Comparison of ENCODE assay signal across 8 mouse cellular contexts in the genomic region with DNA sequence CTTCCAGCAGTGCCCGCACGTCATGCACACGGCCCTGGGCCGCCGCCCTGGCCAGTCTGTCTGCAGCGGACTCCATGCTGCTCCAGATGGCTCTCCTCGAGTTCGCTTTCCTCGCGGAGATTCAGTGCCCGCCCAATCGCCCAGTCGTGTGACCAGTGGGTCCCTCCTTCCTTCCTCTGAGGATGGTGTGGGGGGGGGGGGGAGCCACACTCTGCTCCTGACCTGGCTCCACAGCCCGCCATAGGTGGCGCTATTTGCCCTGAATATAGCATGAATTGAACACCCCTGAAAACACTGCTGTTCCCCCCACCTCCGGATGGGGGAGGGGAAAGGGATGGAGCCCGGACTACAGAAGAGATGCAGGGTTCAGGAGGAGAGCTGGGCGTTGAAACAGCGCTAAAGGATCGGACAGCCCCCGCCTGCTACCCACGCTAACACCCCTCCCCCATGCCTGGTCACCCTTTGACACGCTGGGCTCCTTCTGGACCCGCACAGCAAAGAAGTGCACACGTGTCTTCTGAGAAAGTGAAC. TPM values are rescaled to one million over a fixed set of nuclear protein-coding genes. Genes with fewer than 3 reads are reported as not detected.
DNase-seq lines count a peak whose midpoint lies in the region; ATAC-seq and TF ChIP-seq lines count a peak whose summit lies in the region.

No protein-coding gene starts in this region.

- under 1% methylated on average over 25 of the region's 25 CpGs for WGBS in intestine, embryonic 14.5 days
- WGBS in stomach, postnatal 0 days = 2% methylated on average over 25 of the region's 25 CpGs

- ATAC-seq in intestine, embryonic 14.5 days (replicated peaks; ENCODE audit: low FRiP score, low TSS enrichment, low read depth) = peak; percentile 50; the same call in 1 of the 2 replicates
- ATAC-seq in megakaryocyte, adult 5-6 weeks (ENCODE audit: poor library complexity, severe bottlenecking) = peak; percentile 66
- ATAC-seq in stomach, postnatal 0 days (ENCODE audit: low FRiP score, low TSS enrichment) = peak; percentile 63; the same call in 1 of the 2 replicates

- peaks cover 4% of the 10 kb centered on the region; the same call in 1 of the 2 replicates for H3K4me1 ChIP-seq in embryonic fibroblast, embryonic 13.5 days (ENCODE audit: control insufficient read depth, insufficient read depth, low read length)
- no peaks in the 10 kb centered on the region for H3K4me1 ChIP-seq in intestine, embryonic 14.5 days (replicated peaks; ENCODE audit: control insufficient read depth, insufficient read depth, low read length)
- H3K4me1 ChIP-seq in stomach, postnatal 0 days (replicated peaks; ENCODE audit: control insufficient read depth, insufficient read depth) = no peaks in the 10 kb centered on the region

- no peak for TF ChIP-seq EP300 in stomach, postnatal 0 days (optimal IDR thresholded peaks at IDR 0.05)

- TF ChIP-seq CTCF in embryonic fibroblast, embryonic 13.5 days (IDR thresholded peaks at IDR 0.05; ENCODE audit: borderline replicate concordance, insufficient read depth, low read length) = peak; percentile 16; the same call in 1 of the 2 replicates
- TF ChIP-seq CTCF in stomach, postnatal 0 days (IDR thresholded peaks at IDR 0.05; ENCODE audit: low read depth) = peak; percentile 49

- TF ChIP-seq POLR2A in embryonic fibroblast, embryonic 13.5 days (IDR thresholded peaks at IDR 0.05; ENCODE audit: low read depth, low read length) = peak; percentile 65; the same call in 1 of the 2 replicates

- peak; percentile 42 for DNase-seq in thymus, postnatal 4 days
- no peak for DNase-seq in thymus, postnatal 10 days (ENCODE audit: low spot score in 2 of 2)
- DNase-seq in intestine, embryonic 14.5 days (ENCODE audit: low spot score) = no peak
- peak; percentile 36 for DNase-seq in stomach, postnatal 0 days (ENCODE audit: low spot score)
- no peak for DNase-seq in spleen, postnatal 4 days (ENCODE audit: low spot score in 2 of 2)
- DNase-seq in gastrocnemius, adult 18-20 months (ENCODE audit: low spot score) = no peak

- no peak overlapping the region for H3K9ac ChIP-seq in intestine, embryonic 14.5 days (ENCODE audit: low read length)
- no peak overlapping the region for H3K9ac ChIP-seq in stomach, postnatal 0 days (ENCODE audit: low read length)

- H3K4me3 ChIP-seq in embryonic fibroblast, embryonic 13.5 days (ENCODE audit: insufficient read depth, low read length) = peak overlapping the region; percentile 32
- no peak overlapping the region for H3K4me3 ChIP-seq in intestine, embryonic 14.5 days (ENCODE audit: low read depth, low read length)
- peak overlapping the region; percentile 12; the same call in 1 of the 2 replicates for H3K4me3 ChIP-seq in stomach, postnatal 0 days (ENCODE audit: low read depth, low read length)

- peaks cover 90% of the 10 kb centered on the region for H3K27me3 ChIP-seq in intestine, embryonic 14.5 days (replicated peaks; ENCODE audit: control insufficient read depth, insufficient read depth, low read length)
- H3K27me3 ChIP-seq in stomach, postnatal 0 days (ENCODE audit: control insufficient read depth, insufficient read depth, low read length) = peaks cover 41% of the 10 kb centered on the region

- H3K9me3 ChIP-seq in intestine, embryonic 14.5 days (ENCODE audit: control insufficient read depth, low read length) = no peaks in the 10 kb centered on the region
- H3K9me3 ChIP-seq in stomach, postnatal 0 days (ENCODE audit: control insufficient read depth, low read length) = no peaks in the 10 kb centered on the region

- H3K36me3 ChIP-seq in intestine, embryonic 14.5 days (ENCODE audit: control insufficient read depth, insufficient read depth, low read length) = no peaks in the 10 kb centered on the region
- no peaks in the 10 kb centered on the region for H3K36me3 ChIP-seq in stomach, postnatal 0 days (ENCODE audit: control insufficient read depth, insufficient read depth, low read length)

- H3K27ac ChIP-seq in embryonic fibroblast, embryonic 13.5 days (ENCODE audit: insufficient read depth, low read length) = peak overlapping the region; percentile 66
- H3K27ac ChIP-seq in intestine, embryonic 14.5 days (ENCODE audit: low read depth) = no peak overlapping the region
- no peak overlapping the region for H3K27ac ChIP-seq in stomach, postnatal 0 days (replicated peaks)

- no peak overlapping the region for H3K4me2 ChIP-seq in intestine, embryonic 14.5 days (ENCODE audit: low read length)
- no peak overlapping the region for H3K4me2 ChIP-seq in stomach, postnatal 0 days (replicated peaks; ENCODE audit: low read depth)

RNA-seq across cellular contexts. Expression of gene Cdkn2a, which starts 12.4 kb away (rescaled TPM):
- 59.5 and 119 TPM in 2 replicates for polyA plus RNA-seq in embryonic fibroblast, embryonic 13.5 days (2011; ENCODE audit: insufficient read length, low read depth, missing spikeins)
- not detected in 2 replicates for polyA plus RNA-seq in intestine, embryonic 14.5 days (2014; fragmentation: Nextera tagmentation; extraction: Ambion mirVana)
- not detected in 2 replicates for total RNA-seq in megakaryocyte, adult 5-6 weeks (2015)
- total RNA-seq in megakaryocyte, adult 5-6 weeks (2017) = not detected in 2 replicates
- polyA plus RNA-seq in stomach, postnatal 0 days (2015; fragmentation: Nextera tagmentation; extraction: Ambion mirVana) = 0.11 TPM in 1 of 2 replicates, not detected in the other
- under 1 TPM; 0.37 to 0.45 TPM for total RNA-seq in gastrocnemius, adult 18-20 months (2021)

RNA-seq across cellular contexts. Expression of gene Cdkn2b, which starts 28.7 kb away (rescaled TPM):
- 49.1 and 74.6 TPM in 2 replicates for polyA plus RNA-seq in embryonic fibroblast, embryonic 13.5 days (2011; ENCODE audit: insufficient read length, low read depth, missing spikeins)
- 4.7 and 6.6 TPM in 2 replicates for polyA plus RNA-seq in intestine, embryonic 14.5 days (2014; fragmentation: Nextera tagmentation; extraction: Ambion mirVana)
- total RNA-seq in megakaryocyte, adult 5-6 weeks (2015) = not detected in 2 replicates
- total RNA-seq in megakaryocyte, adult 5-6 weeks (2017) = 0.41 TPM in 1 of 2 replicates, not detected in the other
- 26.9 and 29.0 TPM in 2 replicates for polyA plus RNA-seq in stomach, postnatal 0 days (2015; fragmentation: Nextera tagmentation; extraction: Ambion mirVana)
- 1 to 10 TPM; 1.2 to 1.4 TPM for total RNA-seq in gastrocnemius, adult 18-20 months (2021)

Comparison
In these comparisons a context has a peak if more than half of its experiments do, and no peak if none do; other contexts are left out.
1. DNase-seq: peak in thymus, postnatal 4 days (single experiment) and stomach, postnatal 0 days (single experiment); none in thymus, postnatal 10 days (0 of 2), intestine, embryonic 14.5 days (single experiment), spleen, postnatal 4 days (0 of 2) and gastrocnemius, adult 18-20 months (single experiment).
2. RNA of gene Cdkn2a, which starts 12.4 kb away (polyA plus RNA-seq): 59.5 to 119 TPM in embryonic fibroblast, embryonic 13.5 days; not detected in intestine, embryonic 14.5 days and 0.11 TPM in stomach, postnatal 0 days; every median in the first group is over 10 times any median in the second.
3. Peak in every context shown above with its lines, with median percentiles within 50 percentile points of each other: ATAC-seq.